Mouse (Mus musculus) G1E (cell line): ENCODE data around the gene Cobl.

Experiments
- CTCF ChIP-seq: IDR thresholded peaks from 2 replicates; pipeline ENCODE4 v1.5.1; 2012; ENCODE audit warnings: low read depth, low read length, inconsistent platforms, mixed read lengths
- GATA1 ChIP-seq: IDR thresholded peaks from 2 replicates; pipeline ENCODE4 v1.6.1; 2012; ENCODE audit warnings: borderline replicate concordance, low read length, inconsistent platforms, mixed read lengths
- GATA2 ChIP-seq: IDR thresholded peaks from 2 replicates; pipeline ENCODE4 v1.6.1; 2012; ENCODE audit warnings: low read depth, low read length, inconsistent platforms, borderline replicate concordance
- POLR2AphosphoS5 ChIP-seq: IDR thresholded peaks from 2 replicates; pipeline ENCODE4 v1.6.1; 2012; ENCODE audit warnings: low read depth, low read length, inconsistent platforms; ENCODE audit not compliant: insufficient replicate concordance
- TAL1 ChIP-seq: conservative IDR thresholded peaks from 2 replicates; pipeline ENCODE4 v1.6.1; 2012; ENCODE audit warnings: low read depth, low read length, inconsistent platforms, mixed read lengths

- no peak for TF ChIP-seq CTCF
- no peak for TF ChIP-seq GATA1
- TF ChIP-seq POLR2AphosphoS5 = no peak
- TF ChIP-seq GATA2 = no peak
- no peak for TF ChIP-seq TAL1
Measured at GRCm38 (mm10) chr11:12285319-12286021, 179.3 kb downstream of the Cobl start.
